Comparison of ENCODE assay signal across 19 mouse cellular contexts in the genomic region with DNA sequence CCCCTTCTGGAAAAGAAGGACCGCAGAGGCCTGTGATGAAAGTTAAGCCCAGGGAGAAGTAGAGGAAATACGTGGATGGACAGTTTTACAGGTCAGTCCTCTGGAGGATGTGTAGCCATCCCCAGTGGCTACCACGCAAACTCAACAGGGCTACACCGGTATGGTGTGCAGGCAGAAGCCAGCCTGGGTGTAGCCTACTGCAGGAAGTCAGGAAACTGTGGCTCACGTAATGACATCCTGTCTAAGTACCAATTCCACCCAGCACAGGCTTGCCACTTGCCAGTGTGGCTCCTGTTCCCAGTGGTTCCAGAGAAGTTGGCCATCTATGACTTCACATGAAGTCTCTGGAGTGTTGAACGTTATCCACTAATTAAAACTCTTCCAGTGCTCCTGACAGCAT.
A peak's percentile ranks its signal among the peaks of the same experiment; 100 is the strongest.
DNase-seq lines count a peak whose midpoint lies in the region; ATAC-seq and TF ChIP-seq lines count a peak whose summit lies in the region.
"Had no signal": no experiment of that assay in that cellular context is flagged by ENCODE, and none has a peak within 500 bp of the region (broad histone marks: within the 10 kb centered on the region; RNA-seq: fewer than 3 reads in every experiment).

No protein-coding gene starts in this region.

- no peak overlapping the region for H3K27ac ChIP-seq in left cerebral cortex, adult 2 months
- H3K27ac ChIP-seq: heart, embryonic 13.5 days; hindbrain, embryonic 15.5 days; limb, embryonic 13.5 days; liver, embryonic 15.5 days had no signal

- peak; percentile 80 for ATAC-seq in activated CD4-positive, CD25-positive, alpha-beta regulatory T cell, adult 4 months
- ATAC-seq in megakaryocyte, adult 5-6 weeks (ENCODE audit: poor library complexity, severe bottlenecking), result 0 out of 2 replicates have a peak, but pooled peaks have one; percentile 9
- ATAC-seq: midbrain, embryonic 15.5 days had no signal

- intact Hi-C loops in left cerebral cortex, adult 2 months (cut with DNase I), result no loop called here

- peak; percentile 39 for DNase-seq in lung, postnatal 36 days
- DNase-seq in lung, postnatal 25 days (ENCODE audit: low spot score), result no peak
- DNase-seq in CD4-positive, CD25-positive, alpha-beta regulatory T cell, adult 2 months (ENCODE audit: low read depth, low spot score), result peak; percentile 56
- no peak for DNase-seq in cerebellum, adult 18-20 months
- DNase-seq in left cerebral cortex, adult 2 months (ENCODE audit: extremely low spot score in 1 of 2, low spot score in 2 of 2), result no peak
- DNase-seq: cerebellum, adult 11-12 months; cerebellum, postnatal 25 days; embryo, embryonic 11 days; kidney, adult 11 months; lung, postnatal 14 days; right cerebral cortex, adult 18-20 months; thymus, postnatal 25 days had no signal

- TF ChIP-seq CTCF in left cerebral cortex, adult 2 months (IDR thresholded peaks at IDR 0.05), result no peak

- no peak overlapping the region for H3K4me3 ChIP-seq in left cerebral cortex, adult 2 months
- H3K4me3 ChIP-seq: heart, embryonic 13.5 days; hindbrain, embryonic 15.5 days; limb, embryonic 13.5 days; liver, embryonic 15.5 days; midbrain, embryonic 15.5 days had no signal

Comparison
In these comparisons a context has a peak if more than half of its experiments do, and no peak if none do; other contexts are left out.
1. DNase-seq: peak in lung, postnatal 36 days (single experiment) and CD4-positive, CD25-positive, alpha-beta regulatory T cell, adult 2 months (single experiment); none in lung, postnatal 25 days (single experiment), cerebellum, adult 18-20 months (0 of 2) and left cerebral cortex, adult 2 months (0 of 2).